Mouse (Mus musculus): ENCODE measurements at regions not wholly inside any gene's neighbourhood (a gene's known extent, or its start where the extent isn't known, plus 50 kb on each side); places are given as distances from the start of the nearest gene placed in this dataset.

DNA sequence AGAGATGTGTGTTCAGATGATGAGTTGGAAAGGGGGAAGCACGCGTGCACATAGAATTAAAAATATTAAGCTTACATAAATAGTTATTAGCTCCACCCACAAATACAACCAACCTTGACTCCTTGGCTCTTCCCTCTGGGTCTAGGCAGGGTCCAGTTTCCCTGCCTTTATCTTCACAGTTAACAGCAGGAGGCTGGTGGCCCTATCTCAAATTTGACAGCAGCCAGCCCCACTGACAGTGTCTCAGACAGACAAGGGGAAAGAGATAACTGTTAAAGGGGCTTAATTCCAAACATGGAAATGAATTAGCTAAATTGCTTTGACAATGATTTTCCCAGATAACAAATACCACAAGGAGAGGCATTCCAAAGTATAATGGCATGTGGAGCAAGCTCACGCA, 121.2 kb upstream of the Mef2c start:
- H3K4me3 ChIP-seq (ENCODE audit: low read depth, low read length), result no peak overlapping the region
- WGBS, result 96% methylated on average over 3 of the region's 3 CpGs

GRCm38 (mm10) chr13:83394773-83395172, 109.1 kb upstream of the Mef2c start:
- no peak overlapping the region for H3K27ac ChIP-seq (ENCODE audit: low read depth, low read length)
- no peak overlapping the region for H3K4me3 ChIP-seq (ENCODE audit: low read depth, low read length)
- H3K9ac ChIP-seq (replicated peaks; ENCODE audit: low read depth, low read length), result no peak overlapping the region
- 58% methylated on average over 1 of the region's 1 CpGs for WGBS
- no peaks in the 10 kb centered on the region for H3K36me3 ChIP-seq (ENCODE audit: control insufficient read depth, insufficient read depth, low read length)
- no peaks in the 10 kb centered on the region for H3K27me3 ChIP-seq (ENCODE audit: control insufficient read depth, insufficient read depth, low read length)
- H3K4me1 ChIP-seq (ENCODE audit: control insufficient read depth, insufficient read depth, low read length), result no peaks in the 10 kb centered on the region
- H3K9me3 ChIP-seq (ENCODE audit: control insufficient read depth, low read length), result no peaks in the 10 kb centered on the region
- ATAC-seq (ENCODE audit: low read depth), result no peak
- H3K4me2 ChIP-seq (ENCODE audit: low read depth, low read length), result no peak overlapping the region

More for the DNA sequence above, 121.2 kb upstream of the Mef2c start:
- no peak overlapping the region for H3K27ac ChIP-seq (ENCODE audit: low read depth, low read length)
- no peak overlapping the region for H3K9ac ChIP-seq (replicated peaks; ENCODE audit: low read depth, low read length)
- no peaks in the 10 kb centered on the region for H3K27me3 ChIP-seq (ENCODE audit: control insufficient read depth, insufficient read depth, low read length)
- ATAC-seq (ENCODE audit: low read depth), result no peak
- no peaks in the 10 kb centered on the region for H3K9me3 ChIP-seq (ENCODE audit: control insufficient read depth, low read length)
- H3K4me2 ChIP-seq (ENCODE audit: low read depth, low read length), result no peak overlapping the region
- H3K36me3 ChIP-seq (ENCODE audit: control insufficient read depth, insufficient read depth, low read length), result no peaks in the 10 kb centered on the region
- no peaks in the 10 kb centered on the region for H3K4me1 ChIP-seq (ENCODE audit: control insufficient read depth, insufficient read depth, low read length)

DNA sequence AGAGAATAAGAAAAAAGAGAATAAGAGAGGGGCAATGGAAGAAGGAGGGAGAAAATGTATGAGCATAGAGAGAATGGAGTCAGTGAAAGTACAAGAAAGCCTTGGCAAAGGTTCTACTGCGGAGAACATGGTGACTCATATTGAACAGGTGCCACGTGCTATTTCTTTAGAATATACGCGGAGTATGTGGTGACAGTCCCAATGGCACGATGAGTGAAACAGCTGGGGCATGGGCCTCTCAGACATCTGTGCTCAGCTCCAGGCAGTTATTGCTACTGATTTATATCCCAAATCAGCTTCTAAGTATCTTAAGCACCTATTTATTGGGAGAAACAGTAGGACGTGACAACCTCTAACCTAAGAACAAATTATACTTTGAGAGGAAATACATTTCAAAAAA, 104.5 kb upstream of the Mef2c start:
- no peak; the same call in 1 of the 2 replicates for ATAC-seq (ENCODE audit: low read depth)
- H3K9me3 ChIP-seq (ENCODE audit: control insufficient read depth, low read length), result no peaks in the 10 kb centered on the region
- H3K27me3 ChIP-seq (ENCODE audit: control insufficient read depth, insufficient read depth, low read length), result no peaks in the 10 kb centered on the region
- no peak overlapping the region for H3K27ac ChIP-seq (ENCODE audit: low read depth, low read length)
- H3K4me3 ChIP-seq (ENCODE audit: low read depth, low read length), result no peak overlapping the region
- no peaks in the 10 kb centered on the region for H3K4me1 ChIP-seq (ENCODE audit: control insufficient read depth, insufficient read depth, low read length)
- no peak overlapping the region for H3K4me2 ChIP-seq (ENCODE audit: low read depth, low read length)
- H3K9ac ChIP-seq (replicated peaks; ENCODE audit: low read depth, low read length), result no peak overlapping the region
- WGBS, result 78% methylated on average over 6 of the region's 6 CpGs
- no peaks in the 10 kb centered on the region for H3K36me3 ChIP-seq (ENCODE audit: control insufficient read depth, insufficient read depth, low read length)

DNA sequence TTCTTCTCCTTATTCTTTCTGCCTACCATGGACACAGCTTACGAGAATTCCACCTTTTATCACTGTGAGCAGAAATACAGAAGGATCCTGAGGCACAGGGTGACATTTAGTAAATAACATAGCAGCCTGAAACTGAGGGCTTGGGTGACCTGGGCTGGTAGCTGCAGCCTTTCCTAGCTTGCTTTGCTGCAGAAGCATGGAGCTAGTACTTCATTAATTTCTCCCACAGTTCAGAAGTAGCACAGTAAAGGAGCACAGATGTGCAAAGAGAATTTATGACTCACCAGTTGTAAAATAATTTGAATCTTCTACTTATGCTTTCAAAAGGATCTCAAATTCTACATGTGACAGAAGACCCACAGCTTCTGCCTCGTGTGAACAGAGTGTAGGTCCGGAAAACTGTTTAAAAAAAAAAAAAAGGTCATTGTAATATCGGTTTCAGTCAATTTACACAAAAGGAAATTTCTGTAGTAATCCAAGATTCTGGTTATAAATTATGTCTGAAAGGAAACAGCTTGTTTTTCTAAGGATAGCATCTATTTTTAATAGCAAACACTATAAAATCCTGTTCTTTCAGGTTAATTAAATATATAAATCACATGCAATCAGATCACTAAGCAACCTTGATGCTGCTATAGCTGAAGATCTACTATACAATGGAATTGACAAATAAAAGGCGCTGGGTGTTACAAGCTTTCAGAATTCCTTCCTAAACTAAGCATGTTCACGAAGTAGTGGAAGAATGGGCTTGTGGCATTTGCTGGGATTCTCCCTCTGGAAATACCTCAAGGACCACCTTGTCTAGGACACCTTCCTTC, 64.0 kb upstream of the Mef2c start:
- no peaks in the 10 kb centered on the region for H3K9me3 ChIP-seq (ENCODE audit: control insufficient read depth, low read length)
- ATAC-seq (ENCODE audit: low read depth), result no peak
- no peak overlapping the region for H3K4me3 ChIP-seq (ENCODE audit: low read depth, low read length)
- no peak overlapping the region for H3K27ac ChIP-seq (ENCODE audit: low read depth, low read length)
- no peak overlapping the region for H3K4me2 ChIP-seq (ENCODE audit: low read depth, low read length)
- H3K9ac ChIP-seq (replicated peaks; ENCODE audit: low read depth, low read length), result no peak overlapping the region
- no peaks in the 10 kb centered on the region for H3K36me3 ChIP-seq (ENCODE audit: control insufficient read depth, insufficient read depth, low read length)
- no peaks in the 10 kb centered on the region for H3K27me3 ChIP-seq (ENCODE audit: control insufficient read depth, insufficient read depth, low read length)
- 77% methylated on average over 6 of the region's 6 CpGs for WGBS
- no peaks in the 10 kb centered on the region for H3K4me1 ChIP-seq (ENCODE audit: control insufficient read depth, insufficient read depth, low read length)

GRCm38 (mm10) chr13:83444277-83444676, 59.6 kb upstream of the Mef2c start:
- Histone ChIP-seq H3K36me3 (ENCODE audit: control insufficient read depth, insufficient read depth, low read length) (no peaks in the 10 kb centered on the region), H3K4me1 (ENCODE audit: control insufficient read depth, insufficient read depth, low read length) (no peaks in the 10 kb centered on the region), H3K4me2 (ENCODE audit: low read depth, low read length) (no peak overlapping the region), H3K9me3 (ENCODE audit: control insufficient read depth, low read length) (no peaks in the 10 kb centered on the region), H3K4me3 (ENCODE audit: low read depth, low read length) (no peak overlapping the region), H3K27me3 (ENCODE audit: control insufficient read depth, insufficient read depth, low read length) (no peaks in the 10 kb centered on the region), H3K27ac (ENCODE audit: low read depth, low read length) (no peak overlapping the region), H3K9ac (replicated peaks; ENCODE audit: low read depth, low read length) (no peak overlapping the region)
- 93% methylated on average over 1 of the region's 1 CpGs for WGBS
- no peak for ATAC-seq (ENCODE audit: low read depth)

GRCm38 (mm10) chr13:83450820-83451219, 53.0 kb upstream of the Mef2c start:
- no peak overlapping the region for H3K4me2 ChIP-seq (ENCODE audit: low read depth, low read length)
- no peaks in the 10 kb centered on the region for H3K9me3 ChIP-seq (ENCODE audit: control insufficient read depth, low read length)
- no peaks in the 10 kb centered on the region for H3K36me3 ChIP-seq (ENCODE audit: control insufficient read depth, insufficient read depth, low read length)
- ATAC-seq (ENCODE audit: low read depth), result no peak
- H3K27ac ChIP-seq (ENCODE audit: low read depth, low read length), result no peak overlapping the region
- no peaks in the 10 kb centered on the region for H3K4me1 ChIP-seq (ENCODE audit: control insufficient read depth, insufficient read depth, low read length)
- H3K27me3 ChIP-seq (ENCODE audit: control insufficient read depth, insufficient read depth, low read length), result no peaks in the 10 kb centered on the region
- no peak overlapping the region for H3K9ac ChIP-seq (replicated peaks; ENCODE audit: low read depth, low read length)
- no peak overlapping the region for H3K4me3 ChIP-seq (ENCODE audit: low read depth, low read length)

GRCm38 (mm10) chr13:83452987-83453386, 50.8 kb upstream of the Mef2c start:
- Histone ChIP-seq H3K4me3 (ENCODE audit: low read depth, low read length) (no peak overlapping the region), H3K9me3 (ENCODE audit: control insufficient read depth, low read length) (no peaks in the 10 kb centered on the region), H3K27ac (ENCODE audit: low read depth, low read length) (no peak overlapping the region), H3K9ac (replicated peaks; ENCODE audit: low read depth, low read length) (no peak overlapping the region), H3K27me3 (ENCODE audit: control insufficient read depth, insufficient read depth, low read length) (no peaks in the 10 kb centered on the region), H3K36me3 (ENCODE audit: control insufficient read depth, insufficient read depth, low read length) (no peaks in the 10 kb centered on the region), H3K4me2 (ENCODE audit: low read depth, low read length) (no peak overlapping the region), H3K4me1 (ENCODE audit: control insufficient read depth, insufficient read depth, low read length) (no peaks in the 10 kb centered on the region)
- 93% methylated on average over 4 of the region's 4 CpGs for WGBS
- ATAC-seq (ENCODE audit: low read depth), result no peak

All from neural tube, embryonic 14.5 days (tissue).